ENCODE assay signal across 18 mouse cellular contexts in genomic region chr7:131927288-131928050, GRCm38 (mm10). TPM values are rescaled to one million over a fixed set of nuclear protein-coding genes. Genes with fewer than 3 reads are reported as not detected.
DNase-seq lines count a peak whose midpoint lies in the region; ATAC-seq lines count a peak whose summit lies in the region.
"Had no signal": no experiment of that assay in that cellular context is flagged by ENCODE, and none has a peak within 500 bp of the region (broad histone marks: within the 10 kb centered on the region; RNA-seq: fewer than 3 reads in every experiment).

No protein-coding gene starts in this region.

- no peaks in the 10 kb centered on the region for H3K9me3 ChIP-seq in hindbrain, embryonic 10.5 days
- no peaks in the 10 kb centered on the region for H3K9me3 ChIP-seq in hindbrain, embryonic 14.5 days (ENCODE audit: control insufficient read depth, low read length)
- no peaks in the 10 kb centered on the region for H3K9me3 ChIP-seq in midbrain, embryonic 14.5 days (ENCODE audit: control insufficient read depth, low read length)
- no peaks in the 10 kb centered on the region for H3K9me3 ChIP-seq in midbrain, embryonic 10.5 days (replicated peaks)
- H3K9me3 ChIP-seq in neural tube, embryonic 13.5 days, result no peaks in the 10 kb centered on the region
- H3K9me3 ChIP-seq: hindbrain, embryonic 15.5 days; megakaryocyte, embryonic 14.5 days had no signal

- no peaks in the 10 kb centered on the region for H3K36me3 ChIP-seq in hindbrain, embryonic 10.5 days
- no peaks in the 10 kb centered on the region for H3K36me3 ChIP-seq in hindbrain, embryonic 14.5 days (replicated peaks; ENCODE audit: control insufficient read depth, insufficient read depth)
- H3K36me3 ChIP-seq in midbrain, embryonic 14.5 days (ENCODE audit: control insufficient read depth, insufficient read depth, low read length), result no peaks in the 10 kb centered on the region
- H3K36me3 ChIP-seq in midbrain, embryonic 10.5 days, result no peaks in the 10 kb centered on the region
- H3K36me3 ChIP-seq in neural tube, embryonic 13.5 days, result no peaks in the 10 kb centered on the region
- H3K36me3 ChIP-seq: hindbrain, embryonic 15.5 days had no signal

- no peak overlapping the region for H3K4me3 ChIP-seq in hindbrain, embryonic 10.5 days
- no peak overlapping the region for H3K4me3 ChIP-seq in hindbrain, embryonic 14.5 days (replicated peaks; ENCODE audit: low read length)
- H3K4me3 ChIP-seq in midbrain, embryonic 14.5 days (replicated peaks; ENCODE audit: low read depth, low read length), result no peak overlapping the region
- no peak overlapping the region for H3K4me3 ChIP-seq in midbrain, embryonic 10.5 days
- H3K4me3 ChIP-seq in neural tube, embryonic 13.5 days, result no peak overlapping the region
- H3K4me3 ChIP-seq: hindbrain, embryonic 15.5 days; megakaryocyte, embryonic 14.5 days had no signal

- H3K27ac ChIP-seq in hindbrain, embryonic 10.5 days, result 0 out of 2 replicates have a peak overlapping the region, but pooled peaks have one; percentile 53
- no peak overlapping the region for H3K27ac ChIP-seq in hindbrain, embryonic 14.5 days
- H3K27ac ChIP-seq in midbrain, embryonic 14.5 days (replicated peaks; ENCODE audit: low read depth, low read length), result no peak overlapping the region
- H3K27ac ChIP-seq in midbrain, embryonic 10.5 days (replicated peaks), result no peak overlapping the region
- no peak overlapping the region; the same call in 1 of the 2 replicates for H3K27ac ChIP-seq in neural tube, embryonic 13.5 days (replicated peaks)
- H3K27ac ChIP-seq: hindbrain, embryonic 15.5 days had no signal

- peak; percentile 11 for DNase-seq in hindbrain, embryonic 10.5 days (ENCODE audit: low spot score)
- no peak for DNase-seq in hindbrain, embryonic 14.5 days (ENCODE audit: low spot score)
- DNase-seq in midbrain, embryonic 14.5 days, result peak; percentile 17
- DNase-seq in midbrain, embryonic 10.5 days (ENCODE audit: low spot score), result no peak
- DNase-seq in embryo, embryonic 9.5 days (ENCODE audit: extremely low spot score), result peak; percentile 3
- no peak for DNase-seq in lung, adult 18-20 months
- DNase-seq: B cell, adult 2 months; cerebellum, adult 2 months; cerebellum, postnatal 36 days; kidney, postnatal 25 days; liver, postnatal 0 days; right cerebral cortex, postnatal 4 days had no signal

- no peaks in the 10 kb centered on the region for H3K27me3 ChIP-seq in hindbrain, embryonic 10.5 days (ENCODE audit: insufficient read depth, poor library complexity, severe bottlenecking)
- H3K27me3 ChIP-seq in hindbrain, embryonic 14.5 days (ENCODE audit: control insufficient read depth, insufficient read depth, low read length), result no peaks in the 10 kb centered on the region
- H3K27me3 ChIP-seq in midbrain, embryonic 14.5 days (ENCODE audit: control insufficient read depth, insufficient read depth, low read length), result no peaks in the 10 kb centered on the region
- no peaks in the 10 kb centered on the region for H3K27me3 ChIP-seq in midbrain, embryonic 10.5 days (ENCODE audit: low read depth, poor library complexity, severe bottlenecking)
- H3K27me3 ChIP-seq in neural tube, embryonic 13.5 days, result no peaks in the 10 kb centered on the region
- H3K27me3 ChIP-seq: hindbrain, embryonic 15.5 days; megakaryocyte, embryonic 14.5 days had no signal

- no peak overlapping the region for H3K9ac ChIP-seq in hindbrain, embryonic 14.5 days
- no peak overlapping the region for H3K9ac ChIP-seq in midbrain, embryonic 14.5 days (replicated peaks; ENCODE audit: low read length)
- H3K9ac ChIP-seq in neural tube, embryonic 13.5 days, result 0 out of 2 replicates have a peak overlapping the region, but pooled peaks have one; percentile 38
- H3K9ac ChIP-seq: hindbrain, embryonic 15.5 days; liver, postnatal 0 days had no signal

- H3K4me1 ChIP-seq in hindbrain, embryonic 10.5 days (replicated peaks), result peaks cover 22% of the 10 kb centered on the region
- 0 out of 2 replicates have a peak, but pooled peaks cover 5% of the 10 kb centered on the region for H3K4me1 ChIP-seq in hindbrain, embryonic 14.5 days (replicated peaks; ENCODE audit: control insufficient read depth, insufficient read depth, low read length)
- no peaks in the 10 kb centered on the region; the same call in 1 of the 2 replicates for H3K4me1 ChIP-seq in midbrain, embryonic 14.5 days (ENCODE audit: control insufficient read depth, insufficient read depth, low read length)
- peaks cover 14% of the 10 kb centered on the region for H3K4me1 ChIP-seq in midbrain, embryonic 10.5 days
- peaks cover 17% of the 10 kb centered on the region for H3K4me1 ChIP-seq in neural tube, embryonic 13.5 days (replicated peaks)
- H3K4me1 ChIP-seq: megakaryocyte, embryonic 14.5 days had no signal

- no peak for ATAC-seq in hindbrain, embryonic 14.5 days (ENCODE audit: low FRiP score)
- ATAC-seq in midbrain, embryonic 14.5 days (ENCODE audit: low FRiP score, low TSS enrichment), result no peak
- ATAC-seq in neural tube, embryonic 13.5 days (ENCODE audit: low read depth), result peak; percentile 71
- ATAC-seq: intestine, embryonic 16.5 days; liver, postnatal 0 days had no signal

- WGBS in hindbrain, embryonic 10.5 days, result 38% methylated on average over 9 of the region's 9 CpGs
- WGBS in hindbrain, embryonic 14.5 days, result 23% methylated on average over 9 of the region's 9 CpGs
- WGBS in midbrain, embryonic 14.5 days, result 35% methylated on average over 9 of the region's 9 CpGs
- WGBS in midbrain, embryonic 10.5 days, result 53% methylated on average over 9 of the region's 9 CpGs
- 18% methylated on average over 9 of the region's 9 CpGs for WGBS in neural tube, embryonic 13.5 days

- no peak overlapping the region for H3K4me2 ChIP-seq in hindbrain, embryonic 14.5 days (replicated peaks)
- no peak overlapping the region for H3K4me2 ChIP-seq in midbrain, embryonic 14.5 days (ENCODE audit: low read length)
- no peak overlapping the region for H3K4me2 ChIP-seq in neural tube, embryonic 13.5 days
- H3K4me2 ChIP-seq: hindbrain, embryonic 15.5 days had no signal

RNA-seq across cellular contexts. Expression of gene Gpr26, which starts 38.8 kb away (rescaled TPM):
- 0.07 TPM in 1 of 2 replicates, not detected in the other for polyA plus RNA-seq in hindbrain, embryonic 10.5 days (2016; fragmentation: Nextera tagmentation; extraction: Ambion mirVana)
- polyA plus RNA-seq in hindbrain, embryonic 14.5 days (2014; fragmentation: Nextera tagmentation; extraction: Ambion mirVana), result 2.5 and 3.5 TPM in 2 replicates
- 2.6 and 3.2 TPM in 2 replicates for polyA plus RNA-seq in midbrain, embryonic 14.5 days (2014; fragmentation: Nextera tagmentation; extraction: Ambion mirVana)
- 0.05 TPM in 2 replicates for polyA plus RNA-seq in midbrain, embryonic 10.5 days (2016; fragmentation: Nextera tagmentation; extraction: Ambion mirVana)
- 1.6 and 2.1 TPM in 2 replicates for polyA plus RNA-seq in neural tube, embryonic 13.5 days (2015; fragmentation: Nextera tagmentation; extraction: Ambion mirVana)
- polyA plus RNA-seq: heart, postnatal 0 days; intestine, embryonic 16.5 days; liver, adult 2 months; liver, postnatal 0 days had no signal

Comparison
In these comparisons a context has a peak if more than half of its experiments do, and no peak if none do; other contexts are left out.
1. DNase-seq: peak in hindbrain, embryonic 10.5 days (single experiment), midbrain, embryonic 14.5 days (single experiment) and embryo, embryonic 9.5 days (single experiment); none in hindbrain, embryonic 14.5 days (single experiment), midbrain, embryonic 10.5 days (single experiment) and lung, adult 18-20 months (0 of 2).